Mouse (Mus musculus) MEL (cell line): ENCODE measurements at regions not wholly inside any gene's neighbourhood (a gene's known extent, or its start where the extent isn't known, plus 50 kb on each side); places are given as distances from the start of the nearest gene placed in this dataset.
A peak's percentile ranks its signal among the peaks of the same experiment; 100 is the strongest.

Experiments
- DNase-seq: peaks from one replicate; pipeline ENCODE4 v3.0.0; 2011; ENCODE audit warnings: low read depth, low spot score
- H3K27ac ChIP-seq: 2 replicates; pipeline ENCODE4 v1.5.1; 2012; ENCODE audit warnings: low read depth, mild to moderate bottlenecking, control low read depth, low read length, moderate library complexity; ENCODE audit not compliant: control insufficient read depth
- H3K27me3 ChIP-seq, 2 experiments: fragments of 150-350 bp in 1 of 2; sonication (generic) in 1 of 2; 2 replicates each; pipeline ENCODE4 v1.6.1; 2012; ENCODE audit warnings: low read length in 2 of 2, mild to moderate bottlenecking in 2 of 2, improper control_type of control experiment in 1 of 2, moderate library complexity in 1 of 2; ENCODE audit not compliant: insufficient read depth in 2 of 2, control insufficient read depth in 1 of 2
- H3K36me3 ChIP-seq, 2 experiments: 2 replicates each; pipeline ENCODE4 v1.6.1; 2012 to 2014; ENCODE audit warnings: low read length in 2 of 2, improper control_type of control experiment in 1 of 2, inconsistent platforms in 1 of 2, mild to moderate bottlenecking in 1 of 2; ENCODE audit not compliant: insufficient read depth in 2 of 2, control insufficient read depth in 1 of 2
- H3K4me1 ChIP-seq, 2 experiments: fragments of 150-350 bp in 1 of 2; sonication (generic) in 1 of 2; 2 replicates each; pipeline ENCODE4 v1.6.1; 2012; ENCODE audit warnings: low read length in 2 of 2, improper control_type of control experiment in 1 of 2, mild to moderate bottlenecking in 1 of 2; ENCODE audit not compliant: insufficient read depth in 2 of 2, control insufficient read depth in 1 of 2
- H3K4me3 ChIP-seq, 2 experiments: fragments of 150-350 bp in 1 of 2; sonication (generic) in 1 of 2; 2 replicates each; pipeline ENCODE4 v1.5.1; 2012; ENCODE audit warnings: low read depth in 2 of 2, low read length in 2 of 2, mild to moderate bottlenecking in 2 of 2, moderate library complexity in 2 of 2, control low read depth in 1 of 2, improper control_type of control experiment in 1 of 2; ENCODE audit not compliant: control insufficient read depth in 1 of 2, insufficient read depth in 1 of 2
- H3K79me2 ChIP-seq: 2 replicates; pipeline ENCODE4 v1.6.1; 2012; ENCODE audit warnings: mild to moderate bottlenecking, low read length, moderate library complexity; ENCODE audit not compliant: control insufficient read depth, poor library complexity, insufficient read depth
- H3K9ac ChIP-seq: 2 replicates; pipeline ENCODE4 v1.6.1; 2012; ENCODE audit warnings: low read depth, mild to moderate bottlenecking, control low read depth, low read length, moderate library complexity; ENCODE audit not compliant: control insufficient read depth, poor library complexity, severe bottlenecking
- H3K9me3 ChIP-seq: fragments of 150-350 bp; sonication (generic); replicated peaks from 2 replicates; pipeline ENCODE4 v1.6.1; 2012; ENCODE audit warnings: mild to moderate bottlenecking, low read length, improper control_type of control experiment, moderate library complexity; ENCODE audit not compliant: insufficient read depth
- CHD1 ChIP-seq: IDR thresholded peaks from 2 replicates; pipeline ENCODE4 v1.6.1; 2012; ENCODE audit warnings: low read depth, mild to moderate bottlenecking, inconsistent platforms, low read length, improper control_type of control experiment
- CHD2 ChIP-seq: IDR thresholded peaks from 2 replicates; pipeline ENCODE4 v1.6.1; 2011; ENCODE audit warnings: low read length, improper control_type of control experiment
- CTCF ChIP-seq, 3 experiments: IDR thresholded peaks in 2 of 3; conservative IDR thresholded peaks in 1 of 3; 2 replicates each; pipeline ENCODE4 v1.5.1; 2011 to 2012; ENCODE audit warnings: low read length in 3 of 3, low read depth in 2 of 3, mild to moderate bottlenecking in 2 of 3, improper control_type of control experiment in 1 of 3, inconsistent platforms in 1 of 3, mixed read lengths in 1 of 3, moderate library complexity in 1 of 3; ENCODE audit not compliant: control insufficient read depth in 1 of 3, insufficient read depth in 1 of 3, poor library complexity in 1 of 3, severe bottlenecking in 1 of 3
- EP300 ChIP-seq, 2 experiments: IDR thresholded peaks; 2 replicates each; pipeline ENCODE4 v1.6.1; 2011; ENCODE audit warnings: improper control_type of control experiment in 2 of 2, low read length in 2 of 2, low read depth in 1 of 2, mild to moderate bottlenecking in 1 of 2
- HCFC1 ChIP-seq: IDR thresholded peaks from 2 replicates; pipeline ENCODE4 v1.6.1; 2012; ENCODE audit warnings: low read depth, mild to moderate bottlenecking, inconsistent platforms, low read length, improper control_type of control experiment, moderate library complexity
- JUND ChIP-seq: IDR thresholded peaks from 2 replicates; pipeline ENCODE4 v1.6.1; 2011; ENCODE audit warnings: low read depth, mild to moderate bottlenecking, improper control_type of control experiment, low read length
- MEF2A ChIP-seq: IDR thresholded peaks from 2 replicates; pipeline ENCODE4 v1.6.1; 2014; ENCODE audit warnings: low read depth, mild to moderate bottlenecking, inconsistent platforms, low read length, improper control_type of control experiment; ENCODE audit not compliant: poor library complexity, insufficient replicate concordance, severe bottlenecking; ENCODE audit errors: extremely low read depth
- NRF1 ChIP-seq: IDR thresholded peaks from 2 replicates; pipeline ENCODE4 v1.6.1; 2014; ENCODE audit warnings: low read depth, mild to moderate bottlenecking, inconsistent platforms, low read length, improper control_type of control experiment, moderate library complexity; ENCODE audit not compliant: poor library complexity, insufficient read depth, severe bottlenecking
- POLR2A ChIP-seq, 2 experiments: IDR thresholded peaks; 2 replicates each; pipeline ENCODE4 v1.6.1; 2011 to 2012; ENCODE audit warnings: low read length in 2 of 2, mild to moderate bottlenecking in 2 of 2, control low read depth in 1 of 2, improper control_type of control experiment in 1 of 2, low read depth in 1 of 2, moderate library complexity in 1 of 2; ENCODE audit not compliant: control insufficient read depth in 1 of 2, insufficient read depth in 1 of 2, poor library complexity in 1 of 2
- POLR2AphosphoS2 ChIP-seq: IDR thresholded peaks from 2 replicates; pipeline ENCODE4 v1.6.1; 2011; ENCODE audit warnings: low read length, improper control_type of control experiment
- POLR2AphosphoS5 ChIP-seq: IDR thresholded peaks from 2 replicates; pipeline ENCODE4 v1.6.1; 2012; ENCODE audit warnings: low read depth, borderline replicate concordance, mild to moderate bottlenecking, inconsistent platforms, low read length, moderate library complexity, mixed read lengths
- RAD21 ChIP-seq: IDR thresholded peaks from 2 replicates; pipeline ENCODE4 v1.6.1; 2011; ENCODE audit warnings: mild to moderate bottlenecking, low read depth, low read length, improper control_type of control experiment
- RCOR1 ChIP-seq: IDR thresholded peaks from 2 replicates; pipeline ENCODE4 v1.6.1; 2012; ENCODE audit warnings: low read depth, mild to moderate bottlenecking, inconsistent platforms, low read length, improper control_type of control experiment
- SMC3 ChIP-seq: IDR thresholded peaks from 2 replicates; pipeline ENCODE4 v1.6.1; 2011; ENCODE audit warnings: low read depth, low read length, improper control_type of control experiment
- UBTF ChIP-seq: IDR thresholded peaks from 2 replicates; pipeline ENCODE4 v1.6.1; 2012; ENCODE audit warnings: low read depth, mild to moderate bottlenecking, inconsistent platforms, low read length, improper control_type of control experiment, moderate library complexity, borderline replicate concordance; ENCODE audit not compliant: insufficient read depth
- USF1 ChIP-seq: IDR thresholded peaks from 2 replicates; pipeline ENCODE4 v1.6.1; 2014; ENCODE audit warnings: low read depth, mild to moderate bottlenecking, inconsistent platforms, low read length, improper control_type of control experiment, moderate library complexity
- ZC3H11A ChIP-seq: IDR thresholded peaks from 2 replicates; pipeline ENCODE4 v1.6.1; 2012; ENCODE audit warnings: low read depth, mild to moderate bottlenecking, inconsistent platforms, low read length, improper control_type of control experiment
- ZKSCAN1 ChIP-seq: IDR thresholded peaks from 2 replicates; pipeline ENCODE4 v1.6.1; 2012; ENCODE audit warnings: low read depth, mild to moderate bottlenecking, inconsistent platforms, low read length, improper control_type of control experiment, moderate library complexity
- ZMIZ1 ChIP-seq: IDR thresholded peaks from 2 replicates; pipeline ENCODE4 v1.6.1; 2012; ENCODE audit warnings: low read depth, mild to moderate bottlenecking, inconsistent platforms, low read length, improper control_type of control experiment, moderate library complexity

DNA sequence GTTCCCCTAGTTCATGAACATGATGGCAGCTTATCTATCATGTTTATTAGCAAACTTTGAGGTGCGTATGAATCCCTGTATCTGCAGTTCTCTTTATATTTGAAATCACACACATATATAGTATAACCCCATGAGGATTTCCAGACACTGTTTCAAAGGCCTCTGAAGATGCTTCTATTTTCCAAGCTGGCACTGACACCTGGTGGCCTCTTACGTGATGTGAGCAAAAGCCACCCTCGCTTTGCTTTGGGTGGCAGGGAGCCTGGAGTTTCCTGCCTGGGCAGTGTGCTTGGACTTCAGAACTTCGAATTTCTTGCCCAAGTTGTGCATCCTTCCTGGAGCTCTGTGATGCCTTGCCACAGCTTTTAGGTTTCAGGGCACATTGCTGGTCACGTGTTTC, 1817.1 kb downstream of the 9330182O14Rik start:
- no peaks in the 10 kb centered on the region for H3K27me3 ChIP-seq

DNA sequence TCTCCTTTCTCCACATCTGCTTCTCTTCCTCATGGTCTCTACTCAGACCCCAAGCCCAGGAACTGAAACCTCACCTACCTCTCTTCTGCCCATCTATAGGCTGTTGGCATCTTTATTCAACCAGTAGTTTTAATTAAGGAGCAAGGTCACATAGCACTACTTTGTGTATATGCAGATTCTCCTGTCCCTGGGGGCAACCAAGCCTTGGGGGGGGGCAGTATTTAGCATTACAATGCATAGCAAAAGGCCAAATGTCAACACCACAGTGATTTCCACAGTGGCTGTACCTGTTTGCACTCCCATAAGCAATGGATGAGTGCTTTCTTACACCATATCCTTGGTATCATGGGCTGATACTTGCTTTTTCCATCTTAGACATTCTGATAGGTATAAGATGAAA, 1826.4 kb downstream of the 9330182O14Rik start:
- Histone ChIP-seq H3K27ac (no peak overlapping the region), H3K4me3 (no peak overlapping the region), H3K4me1 (no peaks in the 10 kb centered on the region), H3K36me3 (no peaks in the 10 kb centered on the region), H3K9ac (no peak overlapping the region), H3K9me3 (no peaks in the 10 kb centered on the region), H3K27me3 (no peaks in the 10 kb centered on the region), H3K79me2 (no peaks in the 10 kb centered on the region)
- TF ChIP-seq POLR2A (IDR thresholded peaks at IDR 0.05; ENCODE audit: control insufficient read depth in 1 of 2, insufficient read depth in 1 of 2, low read depth in 1 of 2, low read length in 2 of 2, poor library complexity in 1 of 2), result no peak
- no peak for TF ChIP-seq EP300 (IDR thresholded peaks at IDR 0.05; ENCODE audit: low read depth in 1 of 2, low read length in 2 of 2)
- no peak for TF ChIP-seq RCOR1
- TF ChIP-seq POLR2AphosphoS2, result no peak
- no peak for TF ChIP-seq UBTF
- no peak for TF ChIP-seq HCFC1
- no peak for DNase-seq

More for the DNA sequence above, 1817.1 kb downstream of the 9330182O14Rik start:
- peak; percentile 41 for DNase-seq
- Histone ChIP-seq H3K36me3 (no peaks in the 10 kb centered on the region), H3K79me2 (no peaks in the 10 kb centered on the region), H3K4me3 (no peak overlapping the region), H3K27ac (no peak overlapping the region), H3K4me1 (peaks cover 0 to 5% of the 10 kb centered on the region in 2 experiments; a peak in 2 of 4 replicates), H3K9ac (no peak overlapping the region)
- TF ChIP-seq MEF2A, result no peak
- TF ChIP-seq HCFC1, result no peak
- TF ChIP-seq CHD2, result no peak
- peak; percentile 73 for TF ChIP-seq SMC3
- TF ChIP-seq RAD21, result peak; percentile 66
- no peak for TF ChIP-seq ZMIZ1
- TF ChIP-seq UBTF, result no peak
- TF ChIP-seq RCOR1, result no peak
- no peak for TF ChIP-seq NRF1
- TF ChIP-seq USF1, result no peak
- no peak for TF ChIP-seq JUND
- peak; percentile 60 for TF ChIP-seq ZC3H11A
- no peak for TF ChIP-seq EP300 (IDR thresholded peaks at IDR 0.05; ENCODE audit: low read depth in 1 of 2, low read length in 2 of 2)
- TF ChIP-seq POLR2AphosphoS5, result no peak
- TF ChIP-seq CHD1, result no peak
- peak in 2 of 3 experiments; percentile 48 to 64; a peak in 4 of 6 replicates for TF ChIP-seq CTCF (IDR thresholded peaks at IDR 0.05 in 2 of 3, conservative IDR thresholded peaks at IDR 0.05 in 1 of 3; ENCODE audit: control insufficient read depth in 1 of 3, insufficient read depth in 1 of 3, low read depth in 2 of 3, low read length in 3 of 3, poor library complexity in 1 of 3, severe bottlenecking in 1 of 3)
- TF ChIP-seq ZKSCAN1, result no peak
- TF ChIP-seq, all 39 proteins: peak for 4
- no peaks in the 10 kb centered on the region for H3K9me3 ChIP-seq
